Mouse (Mus musculus) mouse trophoblast stem cell (cell line): ENCODE measurements around the gene Hnrnpab.

Experiments
- in situ Hi-C, 2 experiments: fragments of 300-500 bp; cut with MseI, MboI; formaldehyde crosslinking; loops; 2 replicates in 1 of 2; 3 replicates in 1 of 2; pipeline ENCODE4 v1.15.1; 2025

Hnrnpab gene

DNA sequence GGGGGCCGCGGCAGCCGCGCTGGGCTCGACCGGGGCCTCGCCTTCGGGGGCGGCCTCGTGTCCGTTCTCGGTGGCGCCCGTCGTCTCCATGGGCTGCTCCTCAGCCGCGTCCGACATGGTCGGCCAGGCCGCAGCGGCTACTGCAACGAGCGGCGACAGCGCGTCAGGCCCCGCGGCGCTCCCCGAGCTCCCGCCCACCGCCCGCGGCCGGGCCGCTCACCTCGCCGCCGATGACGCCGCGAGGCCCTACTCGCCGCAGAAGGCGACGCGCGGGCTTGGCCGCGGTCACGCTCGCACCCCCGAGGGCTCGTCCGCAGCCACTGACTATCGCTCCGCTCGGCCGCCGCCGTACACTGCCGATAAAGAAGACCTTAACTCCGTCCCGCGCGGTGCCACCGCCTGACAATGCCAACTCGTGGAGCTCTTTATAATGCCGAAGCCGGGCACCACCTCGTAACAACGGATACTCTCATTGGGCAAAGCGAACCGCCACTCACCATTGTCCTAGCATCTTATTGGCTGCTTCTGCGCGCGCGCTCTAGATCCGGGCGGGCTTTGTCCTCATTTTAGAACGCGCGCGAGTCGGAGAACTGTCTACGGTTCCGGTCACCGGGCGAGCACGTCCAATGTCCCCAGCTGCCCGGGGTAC lies at the start of gene Hnrnpab:
Hnrnpab (minus strand) TSS at position 401 of the 649 bp plus-strand sequence.
- in situ Hi-C loops, result no loop called here

DNA sequence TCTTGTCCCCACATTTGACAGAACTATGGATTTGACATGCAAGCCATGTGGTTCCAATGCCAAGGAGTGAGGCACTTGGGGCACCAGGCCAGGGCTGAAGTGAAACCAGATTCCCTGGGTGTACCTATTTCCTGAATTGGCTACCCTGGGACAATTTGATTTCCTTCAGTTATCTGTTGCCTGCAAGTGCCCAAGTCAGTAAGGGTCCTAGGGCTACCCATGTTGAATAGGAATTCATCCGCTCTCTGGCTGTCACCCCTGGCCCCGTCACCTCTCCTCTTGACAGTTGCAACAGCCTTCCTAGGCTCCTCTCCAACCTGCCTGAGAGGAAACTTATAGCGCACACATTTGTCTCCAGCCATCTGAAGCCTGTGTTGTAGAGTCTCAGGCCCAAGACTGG lies 48.2 kb upstream of the Hnrnpab start:
- in situ Hi-C loops, result no loop called here

DNA sequence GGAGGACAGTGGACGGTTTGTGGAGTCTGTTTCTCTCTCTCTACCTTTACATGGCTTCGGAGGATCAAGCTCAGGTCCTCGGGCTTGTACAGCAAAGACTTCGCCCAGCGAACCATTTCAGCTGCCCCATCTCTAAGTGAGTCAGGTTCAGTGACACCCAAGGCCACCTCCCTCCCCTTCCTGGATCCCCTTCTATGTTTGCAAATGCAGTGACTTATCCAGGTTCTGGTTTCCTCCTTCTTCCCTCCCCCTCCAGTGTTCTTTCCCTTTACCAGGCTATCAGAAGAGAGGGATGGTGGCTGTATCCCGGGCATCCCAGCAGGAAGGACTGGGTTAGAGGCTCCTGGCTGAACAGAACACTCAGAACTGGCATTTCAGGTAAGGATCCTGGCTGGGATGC lies 47.1 kb upstream of the Hnrnpab start:
- in situ Hi-C loops, result no loop called here

DNA sequence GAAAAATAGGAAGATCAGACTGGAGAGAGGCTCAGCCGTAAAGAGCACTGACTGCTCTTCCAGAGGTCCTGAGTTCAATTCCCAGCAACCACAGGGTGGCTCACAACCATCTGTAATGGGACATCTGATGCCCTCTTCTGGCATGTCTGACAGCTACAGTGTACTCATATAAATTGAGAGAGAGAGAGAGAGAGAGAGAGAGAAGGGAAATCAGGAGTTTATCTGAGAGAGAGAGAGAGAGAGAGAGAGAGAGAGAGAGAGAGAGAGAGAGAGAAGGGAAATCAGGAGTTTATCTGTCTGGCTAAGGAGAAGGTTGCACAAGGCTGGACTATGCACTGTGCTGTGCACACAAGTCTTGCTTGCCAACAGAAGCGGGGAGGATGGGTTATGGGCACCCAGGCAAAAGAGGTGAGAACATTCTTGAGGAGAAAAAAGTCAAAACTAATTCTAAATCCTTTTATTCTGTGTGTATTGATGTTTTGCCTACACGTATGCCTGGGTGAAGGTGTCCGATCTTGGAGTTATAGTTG lies 46.3 kb upstream of the Hnrnpab start:
- in situ Hi-C loops, result no loop called here

DNA sequence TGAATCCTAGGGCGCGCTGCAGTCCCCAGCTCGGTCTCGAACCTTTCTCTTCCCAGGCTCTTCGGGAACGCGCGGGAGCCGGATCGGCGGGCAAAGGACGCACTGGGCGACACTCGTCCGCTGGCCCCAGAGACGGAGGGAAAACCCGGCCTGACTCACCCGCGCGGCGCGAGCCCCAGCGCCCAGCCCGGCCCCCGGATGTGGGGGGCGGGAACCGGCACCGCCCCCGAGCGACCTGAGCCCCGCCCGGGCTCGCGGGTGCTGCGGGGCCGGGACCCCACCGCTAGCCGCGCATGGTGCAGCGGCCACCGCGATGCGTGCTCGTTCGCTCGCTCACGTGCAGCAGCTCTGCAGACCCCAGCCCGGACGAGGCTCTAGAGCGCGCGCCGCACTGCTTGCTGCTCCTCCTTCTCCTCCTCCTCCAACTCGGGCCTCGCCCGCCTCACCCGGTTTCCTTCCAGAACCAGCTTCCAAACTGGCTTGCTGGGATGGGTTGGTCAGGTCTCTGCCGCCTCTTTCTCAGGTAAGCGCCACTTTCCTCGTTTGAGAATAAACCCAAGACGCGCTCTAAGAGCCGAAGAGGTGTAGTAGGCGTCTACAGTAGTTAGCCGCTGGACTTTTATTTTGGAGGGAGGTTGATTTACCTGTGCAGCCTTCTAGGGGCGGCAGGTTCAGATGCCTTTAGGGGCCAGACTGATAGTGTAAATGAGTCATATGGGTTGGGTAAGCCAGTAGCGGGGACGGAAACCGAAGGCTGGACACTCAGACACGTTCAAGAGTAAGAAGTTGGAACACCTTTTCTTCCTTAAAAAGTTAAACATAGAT lies 44.3 kb upstream of the Hnrnpab start, which contains the start of the genes N4bp3 and D930048N14Rik:
N4bp3 (minus strand) TSS at position 152 of the 825 bp plus-strand sequence.
D930048N14Rik (plus strand) TSS at position 264 of the 825 bp plus-strand sequence.
- in situ Hi-C loops, result no loop called here

DNA sequence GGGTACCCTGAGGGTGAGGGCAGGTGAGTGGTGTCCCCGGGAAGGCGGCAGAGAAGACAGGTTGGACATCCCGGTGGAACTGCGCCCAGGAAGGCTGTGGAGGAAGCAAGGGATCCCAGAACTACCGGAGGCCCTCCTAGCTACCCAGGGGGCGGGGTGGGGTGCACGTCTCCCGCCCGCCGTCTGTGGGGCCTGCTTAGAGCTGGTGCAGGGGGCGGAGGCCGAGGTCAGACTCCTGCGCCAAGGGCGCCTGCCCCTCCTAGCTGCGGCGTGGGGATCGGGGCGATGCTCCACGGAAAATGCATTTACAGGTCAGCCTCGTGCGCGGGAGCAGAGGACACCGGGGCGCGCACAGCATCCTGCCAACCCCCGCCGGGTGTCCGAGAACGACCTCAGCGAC lies 43.6 kb upstream of the Hnrnpab start:
- in situ Hi-C loops, result no loop called here

DNA sequence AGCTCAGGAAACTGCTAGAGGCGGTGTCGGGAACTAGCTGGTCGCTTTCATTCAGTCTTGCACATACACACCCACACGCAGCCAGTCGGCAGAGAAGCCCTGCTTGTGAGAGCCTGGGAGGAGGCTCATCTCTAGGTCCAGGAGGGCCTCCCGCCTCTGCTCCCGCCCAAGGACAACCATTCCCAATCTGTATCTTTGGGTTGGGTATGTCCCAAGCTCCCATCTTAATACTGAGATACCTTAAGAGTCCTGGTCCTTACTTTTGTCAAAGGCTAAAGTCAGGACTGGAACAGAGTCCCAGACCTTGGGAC lies 43.2 kb upstream of the Hnrnpab start:
- in situ Hi-C loops, result no loop called here

DNA sequence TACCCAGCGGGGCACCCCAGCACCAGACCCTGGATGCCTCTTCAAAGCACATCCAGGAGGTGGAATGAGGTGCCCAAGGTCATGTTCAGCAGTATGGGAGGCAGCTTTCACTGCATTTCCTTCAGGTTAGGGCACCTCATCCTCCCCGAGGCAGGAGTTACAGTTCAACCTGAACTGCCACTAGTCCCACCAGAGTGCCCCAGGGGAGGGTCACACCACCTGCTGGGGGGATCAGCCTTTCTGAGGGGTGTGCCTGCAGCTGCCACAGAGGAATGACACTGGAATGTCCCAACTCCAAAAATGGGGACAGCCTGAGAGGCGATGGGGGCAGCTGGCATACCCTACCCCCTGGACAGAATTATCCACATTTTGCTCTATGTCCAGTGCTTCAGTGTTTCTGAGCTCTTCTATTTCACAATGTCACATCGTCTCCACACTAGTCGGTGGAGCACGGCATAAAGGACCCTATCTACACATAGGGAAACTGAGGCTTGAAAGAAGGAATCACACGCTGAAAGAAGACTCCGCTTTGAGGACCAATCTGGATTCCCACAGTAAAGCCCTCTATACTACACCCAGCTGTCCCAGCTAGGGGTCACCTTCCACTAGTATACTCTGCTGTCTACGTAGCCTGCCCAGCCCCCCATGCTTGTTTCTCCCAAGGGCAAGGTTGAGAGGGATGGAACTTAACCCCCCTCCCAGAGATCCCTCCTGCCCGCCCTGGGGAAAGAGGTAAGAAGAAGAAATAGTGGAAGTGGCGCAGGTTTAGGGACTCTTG lies 42.7 kb upstream of the Hnrnpab start:
- in situ Hi-C loops, result no loop called here

DNA sequence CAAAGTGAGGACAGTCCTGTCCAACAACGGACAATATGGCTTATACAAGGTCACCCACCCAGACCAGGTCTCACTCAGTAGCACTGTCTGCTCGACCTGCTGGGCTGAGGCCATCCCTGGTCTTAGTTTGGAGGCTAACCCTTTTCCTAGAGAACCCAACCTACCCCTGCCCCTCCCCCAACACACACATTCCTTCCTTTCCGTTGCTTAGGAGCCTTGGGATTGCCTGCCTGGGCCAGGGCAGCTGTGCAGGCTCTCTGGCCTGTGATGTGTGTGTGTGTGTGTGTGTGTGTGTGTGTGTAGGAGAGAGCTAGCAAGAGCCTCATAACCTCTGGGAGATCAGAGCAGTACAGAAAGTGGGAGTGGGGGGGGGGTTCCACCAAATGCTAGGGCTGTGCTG lies 41.9 kb upstream of the Hnrnpab start:
- in situ Hi-C loops, result no loop called here

DNA sequence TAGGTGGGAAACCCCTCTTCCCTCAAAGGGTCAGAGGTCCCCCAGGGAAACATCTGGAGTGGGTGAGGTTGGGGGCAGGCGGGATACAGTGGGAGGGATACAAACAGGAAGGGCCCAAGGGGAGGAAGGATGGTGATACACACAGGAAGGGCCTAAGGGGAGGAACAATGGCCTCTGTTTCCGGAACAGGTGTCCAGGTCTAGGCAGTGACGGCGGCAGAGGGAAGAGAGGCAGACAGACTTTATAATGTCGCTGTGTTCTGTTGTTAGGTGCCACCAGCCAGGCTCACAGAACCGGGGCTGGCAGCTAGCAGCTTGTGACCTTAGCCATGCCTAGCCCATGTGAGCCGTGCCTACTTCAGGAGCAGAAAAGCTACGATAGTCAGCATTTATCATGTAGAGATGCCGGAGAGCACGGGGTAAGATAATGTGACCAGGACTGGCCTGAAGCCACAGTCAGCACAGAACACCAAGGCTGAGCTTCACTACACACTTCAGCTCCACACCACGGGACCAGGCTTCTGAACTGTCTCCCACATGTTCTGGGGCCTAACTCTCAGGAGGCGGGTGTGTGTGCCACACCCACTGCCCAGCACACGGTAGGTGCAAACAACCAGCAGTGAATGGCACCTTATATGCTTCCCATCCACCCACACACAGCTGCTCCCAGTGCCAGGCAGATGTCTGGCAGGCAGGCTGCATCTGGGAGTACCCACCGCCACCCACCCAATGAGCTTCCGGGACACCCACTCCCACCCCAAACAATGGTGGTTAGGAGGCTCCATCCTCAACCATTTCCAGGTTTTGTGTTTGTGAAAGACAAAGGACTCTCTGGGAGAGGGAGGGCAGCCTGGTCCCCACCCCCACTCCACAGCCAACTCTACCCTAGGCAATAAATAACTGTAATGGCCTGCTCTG lies 40.4 kb upstream of the Hnrnpab start:
- in situ Hi-C loops, result no loop called here

DNA sequence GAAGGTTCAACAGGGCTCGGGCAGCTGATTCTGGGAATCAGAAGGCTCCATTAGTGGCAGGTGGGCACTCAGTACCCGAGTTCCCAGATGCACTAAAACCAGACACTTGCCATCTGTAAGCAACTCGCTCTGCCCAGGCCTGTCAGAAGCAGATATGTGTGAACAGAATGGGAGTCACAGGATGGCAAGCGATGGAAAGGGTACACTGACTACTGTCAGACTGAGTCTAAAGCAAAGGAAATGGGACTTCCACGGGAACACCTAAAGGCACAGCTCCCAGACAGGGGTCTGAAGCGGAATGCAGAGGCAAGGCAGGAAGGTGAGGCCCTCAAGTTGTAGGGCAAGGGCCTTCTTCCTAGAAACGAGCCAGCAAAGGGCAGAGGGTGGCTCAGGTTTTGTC lies 39.6 kb upstream of the Hnrnpab start:
- in situ Hi-C loops, result no loop called here

DNA sequence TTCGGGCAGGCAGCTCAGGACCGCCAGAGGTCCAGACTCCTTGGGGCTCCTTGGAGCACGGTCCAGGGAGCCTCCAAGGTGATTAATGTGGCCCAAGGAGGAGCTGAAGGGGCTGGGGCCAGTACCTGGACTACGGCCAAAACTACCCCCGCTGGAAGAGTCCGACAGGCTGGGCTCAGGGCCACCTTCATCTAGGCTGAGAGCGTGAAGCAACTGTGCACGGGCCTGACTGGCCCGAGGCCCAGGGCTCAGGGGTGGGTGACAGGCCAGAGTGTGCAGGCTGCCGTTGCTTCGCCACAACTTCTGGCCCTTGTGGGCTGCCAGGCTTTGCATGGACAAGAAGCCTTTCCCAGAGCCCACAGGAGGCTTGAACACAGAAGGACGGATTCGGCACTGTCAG lies 38.6 kb upstream of the Hnrnpab start:
- in situ Hi-C loops, result no loop called here

DNA sequence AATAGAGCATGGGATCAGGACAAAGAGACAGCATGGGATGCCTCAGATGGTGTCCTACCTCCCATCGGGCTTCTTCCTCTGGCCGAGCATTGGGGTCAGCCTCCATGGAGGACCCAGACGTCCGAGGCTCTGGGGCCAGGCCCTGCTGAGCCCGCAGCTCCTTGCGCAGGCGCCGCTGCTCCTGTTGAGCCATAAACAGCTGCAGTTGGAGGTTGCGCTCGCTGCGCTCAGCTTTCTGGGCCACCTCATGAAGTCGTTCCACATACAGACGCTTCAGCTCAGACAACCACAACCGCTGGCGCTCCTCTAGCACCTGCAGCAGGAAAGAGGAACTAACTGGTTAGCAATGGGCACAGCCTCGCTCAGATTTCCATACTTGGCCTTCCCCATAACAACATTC lies 37.6 kb upstream of the Hnrnpab start:
- in situ Hi-C loops, result no loop called here

DNA sequence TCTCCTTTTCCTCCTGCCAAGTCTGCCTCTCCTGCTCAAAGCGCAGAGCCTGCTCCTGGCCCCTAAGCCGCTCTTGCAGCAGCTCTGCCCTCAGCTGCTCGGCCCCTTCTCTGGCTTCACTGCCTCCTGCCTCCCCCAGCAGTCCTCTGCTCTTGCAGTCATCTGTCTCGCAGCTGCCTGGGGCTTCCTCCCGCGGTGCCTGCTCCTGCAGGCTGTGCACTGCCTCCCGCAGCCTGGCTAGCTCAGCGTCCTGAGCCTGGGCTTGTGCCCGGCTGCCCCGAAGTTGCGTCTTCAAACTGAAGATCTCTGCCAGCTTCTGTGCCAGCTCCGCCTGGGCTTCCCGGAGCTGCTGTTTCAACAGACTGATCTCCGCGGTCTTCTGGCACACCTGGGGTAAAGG lies 37.1 kb upstream of the Hnrnpab start:
- in situ Hi-C loops, result no loop called here

DNA sequence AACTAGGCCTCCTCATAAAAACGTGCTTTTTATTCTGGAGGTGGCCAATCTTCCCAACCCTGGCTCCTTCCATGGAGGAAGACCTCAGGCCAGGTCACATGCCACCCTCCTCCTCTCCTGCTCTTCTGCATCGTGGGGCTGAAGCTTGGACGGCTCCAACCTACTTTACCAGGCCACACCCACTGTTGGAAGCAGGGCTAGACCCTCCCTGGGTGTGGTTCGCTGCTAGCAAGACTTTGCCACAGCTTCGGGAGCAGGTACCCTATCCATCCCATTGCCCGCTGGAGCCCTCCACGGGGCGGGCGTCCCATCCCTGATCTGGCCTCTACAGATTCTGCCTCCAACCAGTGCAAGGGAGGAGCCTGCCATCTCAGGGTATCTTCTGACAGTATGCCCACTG lies 36.6 kb upstream of the Hnrnpab start:
- in situ Hi-C loops, result no loop called here

DNA sequence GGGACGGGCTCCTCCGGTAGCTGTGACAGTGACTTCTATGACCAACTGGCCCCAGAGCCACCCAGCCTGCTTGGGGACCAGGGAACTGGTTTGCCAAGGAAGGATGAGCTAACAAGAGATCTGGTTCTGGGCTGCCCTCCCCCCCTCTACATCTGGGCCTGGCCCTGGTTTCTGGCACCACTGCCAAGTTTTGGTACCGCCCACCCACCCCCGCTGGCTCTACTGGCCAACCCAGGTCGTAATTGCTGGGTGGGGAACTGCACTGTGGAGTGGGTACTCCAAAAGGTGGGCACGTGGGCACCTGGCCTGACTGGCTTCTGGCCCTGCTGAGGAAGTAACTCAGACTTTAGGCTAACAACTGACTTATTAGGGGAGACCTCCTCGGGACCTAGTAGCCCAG lies 34.1 kb upstream of the Hnrnpab start:
- in situ Hi-C loops, result no loop called here

DNA sequence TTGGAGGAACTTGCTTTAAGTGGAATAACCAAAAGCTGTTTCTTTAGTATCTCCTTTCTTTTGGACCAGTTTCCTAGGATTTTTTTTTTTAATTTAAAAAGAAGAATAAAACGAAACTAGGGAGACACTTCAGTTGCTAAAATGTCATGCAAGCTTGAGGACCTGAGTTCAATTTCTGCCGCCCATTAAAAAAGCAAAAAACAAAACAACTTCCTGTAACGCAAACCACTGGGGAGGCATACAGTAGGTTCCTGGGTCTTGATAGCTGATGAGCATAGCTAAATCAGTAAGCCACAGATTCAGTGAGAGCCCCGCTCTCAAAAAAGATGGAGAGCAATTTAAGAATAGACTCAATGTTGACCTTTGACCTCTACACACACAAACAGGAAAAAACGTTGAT lies 31.9 kb upstream of the Hnrnpab start:
- in situ Hi-C loops, result no loop called here

DNA sequence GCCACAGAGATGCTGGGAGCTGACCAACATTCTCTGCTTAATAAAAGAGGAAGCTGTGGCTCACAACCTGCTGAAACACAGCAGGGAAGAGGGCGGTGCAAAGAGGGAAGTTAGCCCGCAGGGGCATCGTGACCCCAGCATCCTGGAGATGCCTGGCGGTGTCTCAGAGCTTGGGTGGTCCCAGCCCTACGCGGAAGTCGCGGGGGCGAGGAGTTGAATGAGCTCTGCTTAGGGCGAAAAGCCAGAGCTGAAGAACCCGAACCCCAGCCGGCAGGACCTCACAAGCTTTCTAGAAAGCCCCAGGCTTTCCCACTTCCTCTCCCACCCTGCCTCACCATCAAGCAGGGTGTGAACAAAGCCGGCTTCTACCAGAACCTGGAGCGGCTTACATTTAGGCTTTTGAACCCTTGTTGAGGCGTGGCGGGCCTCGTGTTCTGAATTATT lies 31.3 kb upstream of the Hnrnpab start:
- in situ Hi-C loops, result no loop called here

DNA sequence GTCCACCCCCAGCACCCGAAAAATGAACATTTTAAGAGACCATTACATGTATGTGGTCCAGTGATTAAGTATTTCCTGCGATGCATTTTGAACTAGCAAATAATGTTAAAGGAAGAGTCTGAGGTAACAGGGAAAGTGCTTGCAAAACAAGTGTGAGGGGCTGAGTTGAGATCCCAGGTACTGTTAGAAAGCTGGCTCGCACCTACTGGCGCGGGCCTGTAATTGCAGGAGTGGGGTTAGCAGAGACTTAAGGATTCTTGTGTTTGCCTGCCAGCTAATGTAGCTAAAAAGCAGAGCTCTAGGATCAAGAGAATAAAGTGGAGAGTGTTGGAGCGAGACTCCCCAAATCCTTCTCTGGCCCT lies 29.7 kb upstream of the Hnrnpab start:
- in situ Hi-C loops, result no loop called here

DNA sequence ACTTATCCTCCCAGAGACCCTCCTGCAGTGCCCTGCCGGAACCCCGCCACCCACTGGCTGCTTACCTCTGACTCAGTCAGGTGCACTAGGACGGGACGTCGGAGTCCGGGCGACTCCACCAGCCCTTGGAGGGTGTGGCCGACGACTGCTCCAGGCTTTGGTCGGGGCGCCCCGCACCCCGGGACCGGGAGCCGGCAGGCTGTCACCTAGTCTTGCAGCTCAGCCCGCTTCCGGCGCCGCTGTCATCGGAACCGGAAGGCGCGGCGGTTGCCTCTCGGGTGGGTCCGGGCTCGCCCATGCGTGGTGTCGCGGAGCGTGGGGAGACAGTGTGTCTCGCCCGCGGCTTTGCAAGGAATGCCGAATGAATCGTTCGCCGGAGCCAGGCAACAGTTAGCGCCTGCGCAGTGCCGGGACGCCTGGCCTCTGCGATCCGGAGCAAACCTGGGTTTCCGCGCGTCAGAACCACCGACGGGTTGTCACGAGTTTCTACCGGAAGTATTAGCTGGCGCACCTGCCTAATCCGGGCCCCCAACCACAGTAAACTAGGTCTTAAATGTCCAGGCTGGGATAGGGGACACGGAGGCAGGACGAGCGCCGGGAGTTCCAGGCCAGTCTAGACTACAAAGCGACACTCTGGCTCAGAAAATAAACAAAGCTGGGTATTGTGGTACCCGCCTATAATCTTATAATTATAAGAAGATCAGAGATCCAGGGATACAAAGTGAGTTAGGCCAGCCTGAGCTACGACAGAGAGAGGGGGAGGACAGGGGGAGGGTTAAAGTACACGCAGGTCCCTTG lies 29.1 kb upstream of the Hnrnpab start, which contains the start of gene Rmnd5b:
Rmnd5b (minus strand) TSS at position 372 of the 798 bp plus-strand sequence.
- in situ Hi-C loops, result no loop called here
